Mouse (Mus musculus) G1E (cell line): ENCODE measurements at regions not wholly inside any gene's neighbourhood (a gene's known extent, or its start where the extent isn't known, plus 50 kb on each side); places are given as distances from the start of the nearest gene placed in this dataset.

ENCODE experiments used
- CTCF ChIP-seq: IDR thresholded peaks from 2 replicates; pipeline ENCODE4 v1.5.1; 2012; ENCODE audit warnings: low read depth, low read length, inconsistent platforms, mixed read lengths
- GATA1 ChIP-seq: IDR thresholded peaks from 2 replicates; pipeline ENCODE4 v1.6.1; 2012; ENCODE audit warnings: borderline replicate concordance, low read length, inconsistent platforms, mixed read lengths
- GATA2 ChIP-seq: IDR thresholded peaks from 2 replicates; pipeline ENCODE4 v1.6.1; 2012; ENCODE audit warnings: low read depth, low read length, inconsistent platforms, borderline replicate concordance
- POLR2AphosphoS5 ChIP-seq: IDR thresholded peaks from 2 replicates; pipeline ENCODE4 v1.6.1; 2012; ENCODE audit warnings: low read depth, low read length, inconsistent platforms; ENCODE audit not compliant: insufficient replicate concordance

GRCm38 (mm10) chr16:24237013-24237412 lies 156.3 kb upstream of the Lpp start:
- TF ChIP-seq CTCF (no peak), POLR2AphosphoS5 (no peak), GATA1 (no peak), GATA2 (no peak)
